Mouse (Mus musculus) right cerebral cortex, postnatal 10 days (tissue): ENCODE results near the gene Cdca8.

Experiments
- DNase-seq, 2 experiments: peaks; one replicate each; pipeline ENCODE4 v3.0.0; 2021; ENCODE audit warnings: low spot score in 2 of 2

Cdca8 gene

DNA sequence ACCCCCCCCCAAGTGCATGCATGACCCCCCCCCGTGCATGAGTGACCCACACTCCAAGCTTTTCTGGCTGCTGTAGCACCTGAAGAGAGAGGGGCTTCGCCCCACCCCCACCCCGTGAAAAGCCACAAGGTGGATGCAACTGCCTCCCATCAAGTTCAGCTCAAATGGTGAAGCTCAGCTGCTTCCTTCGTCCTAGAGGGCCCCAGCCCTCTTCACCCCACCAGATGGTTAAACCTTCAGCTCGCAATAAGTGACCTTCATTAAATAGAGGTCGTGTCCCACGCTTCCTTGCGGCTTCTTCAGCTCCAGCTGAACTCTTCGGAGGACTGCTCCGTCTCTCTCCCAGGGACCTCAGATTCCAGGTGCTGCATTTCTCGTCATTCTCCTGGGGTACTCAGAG lies 58.5 kb downstream of the Cdca8 start, which contains the start of gene Epha10:
Gene Epha10, plus strand, starts transcription at position 301 of the 400 bp plus-strand sequence.
- DNase-seq, result no peak

DNA sequence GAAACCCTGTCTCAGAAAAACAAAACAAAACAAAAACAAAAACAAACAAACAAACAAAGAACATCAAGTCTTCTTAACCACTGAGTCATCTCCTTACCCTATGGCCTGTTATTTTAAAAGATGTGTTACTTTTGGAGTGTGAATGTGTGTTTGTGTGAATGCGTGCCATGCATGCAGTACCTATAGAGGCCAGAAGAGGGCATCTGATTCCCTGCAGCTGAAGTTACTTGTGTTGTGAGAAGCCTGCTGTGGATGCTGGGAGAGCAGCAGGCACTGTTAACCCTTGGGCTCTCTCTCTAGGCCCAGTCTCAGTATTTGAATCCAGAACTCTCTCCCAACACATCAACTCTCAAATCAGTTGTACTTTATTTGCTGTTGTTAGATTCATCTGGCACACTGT lies 66.4 kb downstream of the Cdca8 start:
- no peak for DNase-seq
